Mouse (Mus musculus) small intestine, adult 2 months (tissue): ENCODE measurements around the gene Commd1.

ENCODE experiments used
- CTCF ChIP-seq: fragments of 200-500 bp; IDR thresholded peaks from 2 replicates; pipeline ENCODE4 v1.5.1; 2012; ENCODE audit warnings: low read depth, mild to moderate bottlenecking, control low read depth, inconsistent platforms, low read length, moderate library complexity, mixed read lengths; ENCODE audit not compliant: insufficient replicate concordance, insufficient read length; ENCODE audit errors: extremely low read depth
- POLR2A ChIP-seq: fragments of 200-500 bp; IDR thresholded peaks from 2 replicates; pipeline ENCODE4 v1.6.1; 2012; ENCODE audit warnings: low read depth, mild to moderate bottlenecking, control low read depth, inconsistent platforms, low read length, moderate library complexity

DNA sequence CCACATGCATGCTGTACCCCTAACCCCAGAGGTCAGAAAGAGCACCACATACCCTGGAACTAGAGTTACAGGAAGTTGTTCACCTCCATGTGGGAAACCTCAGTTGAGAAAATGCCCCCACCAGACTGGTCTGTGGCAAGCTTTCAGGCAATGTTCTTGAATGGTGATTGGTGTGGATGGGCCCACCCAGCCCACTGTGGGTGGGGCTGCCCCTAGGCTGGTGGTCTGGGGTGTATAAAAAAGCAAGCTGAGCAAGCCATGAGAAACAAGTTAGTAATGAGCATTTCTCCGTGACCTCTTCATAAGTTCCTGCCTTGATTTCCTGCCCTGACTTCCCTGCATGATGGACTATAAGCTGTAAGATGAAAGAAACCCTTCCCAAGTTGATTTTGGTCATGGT lies 20.1 kb downstream of the Commd1 start:
- TF ChIP-seq CTCF, result no peak
- no peak for TF ChIP-seq POLR2A
